Mouse (Mus musculus) heart, postnatal 4 days (tissue): ENCODE results near the gene Epb41. TPM values are rescaled to one million over a fixed set of nuclear protein-coding genes. Genes with fewer than 3 reads are reported as not detected.

ENCODE experiments used
- DNase-seq: peaks from one replicate; pipeline ENCODE4 v3.0.0; 2021
- microRNA-seq, 2 experiments: library from miRNA; unstranded; fragments of <30 nt; microRNA quantifications; one replicate each; pipeline ENCODE4 v1.2.0; 2021 to 2022
- total RNA-seq, 2 experiments: library from RNA; stranded (reverse); gene quantifications; 2 replicates each; pipeline ENCODE4 v1.2.3; 2021

The Epb41 gene
- total RNA-seq, 2 experiments from 2014 or later, result 88.1 to 142 TPM

DNA sequence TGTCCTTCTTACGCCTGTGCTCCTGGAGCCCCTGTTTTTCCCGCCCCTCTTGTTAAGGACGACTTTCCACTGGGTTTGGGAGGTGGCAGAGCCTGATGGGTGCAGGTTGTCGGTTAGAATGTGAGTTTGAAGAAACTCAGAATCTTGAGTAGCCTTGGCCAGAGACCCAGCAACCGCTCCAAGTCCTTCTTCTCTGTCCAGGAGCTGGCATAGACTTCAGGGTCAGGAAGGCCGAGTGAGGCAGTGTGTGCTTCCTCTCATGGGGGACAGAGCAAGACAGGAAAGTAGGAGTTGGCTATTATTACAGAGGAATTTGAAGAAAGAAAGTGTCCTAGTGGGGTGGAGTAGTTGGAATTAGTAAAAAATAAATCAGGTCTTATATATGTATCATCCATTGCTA lies 191.6 kb downstream of the Epb41 start:
- no peak for DNase-seq

DNA sequence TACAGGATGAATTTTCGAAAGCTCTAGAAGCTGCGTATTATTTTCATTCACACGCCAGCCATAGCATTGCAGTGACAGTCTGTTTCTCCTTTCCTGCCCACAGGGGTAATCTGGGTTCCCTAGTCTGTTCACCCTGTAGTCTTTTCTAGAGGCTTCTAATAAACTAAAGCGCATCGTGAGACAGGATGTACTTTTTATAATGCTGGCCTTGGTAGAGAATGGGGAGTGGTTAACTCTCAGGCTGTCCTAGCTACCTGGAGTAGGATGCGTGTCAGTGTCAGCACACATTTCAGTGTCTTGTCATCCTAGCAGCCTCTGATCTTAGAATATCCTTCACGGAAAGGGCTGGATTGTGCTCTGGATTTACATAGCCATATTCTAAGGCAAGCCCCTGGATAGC lies 193.8 kb downstream of the Epb41 start:
- DNase-seq, result no peak

DNA sequence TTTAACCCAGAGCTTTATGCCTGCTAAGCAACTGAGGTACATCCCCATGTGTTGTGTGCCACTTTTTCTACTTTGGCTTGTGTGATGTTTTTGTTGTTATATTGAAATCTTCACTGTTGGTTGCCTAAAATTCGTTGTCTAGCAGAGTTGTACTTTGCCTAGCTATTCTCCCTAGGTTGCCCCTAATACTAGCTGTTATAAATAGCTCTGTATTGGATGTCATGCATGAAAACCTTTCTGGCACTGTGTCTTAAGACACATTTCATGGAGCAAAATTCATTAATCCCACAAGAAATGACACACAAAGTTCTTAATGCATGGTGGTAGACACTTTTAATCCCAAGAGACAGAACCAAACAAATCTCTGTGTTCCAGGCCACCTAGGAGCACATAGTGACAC lies 195.4 kb downstream of the Epb41 start:
- DNase-seq, result no peak

DNA sequence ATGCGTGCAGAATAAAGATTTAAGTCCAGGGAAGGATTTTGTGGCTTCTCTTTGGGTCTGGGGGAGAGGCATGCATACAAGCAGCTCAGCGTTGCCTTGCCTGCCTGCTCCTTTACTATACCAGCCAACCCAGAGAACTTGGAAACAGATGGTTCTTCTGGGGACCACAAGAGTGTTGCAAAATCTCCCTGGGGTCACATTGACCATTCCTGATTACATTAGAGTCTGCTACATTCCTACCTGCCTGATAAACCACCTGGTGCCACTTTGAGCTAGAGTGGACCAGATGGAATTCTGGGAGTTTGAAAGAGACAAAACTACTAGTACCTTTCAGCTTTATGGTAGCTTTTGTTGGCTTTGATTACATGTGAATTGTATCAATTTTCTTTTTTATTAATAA lies 198.3 kb downstream of the Epb41 start:
- no peak for DNase-seq

DNA sequence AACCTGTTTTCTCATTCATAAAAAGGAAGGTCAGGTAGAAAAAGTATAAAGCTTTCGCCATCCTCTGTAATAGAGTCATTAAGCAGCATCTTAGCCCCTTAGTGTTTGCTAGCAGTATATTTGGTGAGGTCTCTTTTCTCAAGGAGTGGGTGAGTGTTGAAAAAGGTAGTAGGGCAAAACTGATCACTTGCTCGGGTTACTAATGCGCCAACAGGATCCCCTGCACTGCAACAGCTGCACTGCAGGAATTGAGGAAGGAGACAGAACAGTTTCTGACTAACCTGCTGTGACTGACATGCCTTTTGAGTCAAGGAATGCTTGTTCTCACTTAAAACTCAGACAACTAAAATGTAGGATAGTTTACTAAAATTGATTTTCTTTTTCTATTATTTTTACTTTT lies 199.9 kb downstream of the Epb41 start:
- DNase-seq, result no peak

DNA sequence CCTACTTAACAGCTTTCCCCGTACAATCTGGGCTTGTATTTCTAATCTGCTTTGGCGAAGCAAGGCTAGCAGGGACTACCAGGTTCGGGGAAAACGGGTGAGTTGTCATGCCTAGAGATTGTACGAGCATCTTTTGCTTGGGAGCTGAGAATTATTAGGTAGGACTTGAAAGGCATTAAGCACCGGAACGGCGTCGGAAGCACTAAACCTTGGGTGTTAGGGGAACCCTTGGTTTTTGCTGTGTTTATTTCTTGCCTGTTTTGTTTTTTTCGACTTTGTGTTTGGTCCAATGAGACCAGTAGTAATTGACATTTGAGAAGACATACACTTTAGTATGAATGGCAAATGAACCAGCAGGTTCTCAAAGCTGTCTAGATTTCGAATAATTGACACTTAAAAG lies 200.6 kb downstream of the Epb41 start:
- no peak for DNase-seq

DNA sequence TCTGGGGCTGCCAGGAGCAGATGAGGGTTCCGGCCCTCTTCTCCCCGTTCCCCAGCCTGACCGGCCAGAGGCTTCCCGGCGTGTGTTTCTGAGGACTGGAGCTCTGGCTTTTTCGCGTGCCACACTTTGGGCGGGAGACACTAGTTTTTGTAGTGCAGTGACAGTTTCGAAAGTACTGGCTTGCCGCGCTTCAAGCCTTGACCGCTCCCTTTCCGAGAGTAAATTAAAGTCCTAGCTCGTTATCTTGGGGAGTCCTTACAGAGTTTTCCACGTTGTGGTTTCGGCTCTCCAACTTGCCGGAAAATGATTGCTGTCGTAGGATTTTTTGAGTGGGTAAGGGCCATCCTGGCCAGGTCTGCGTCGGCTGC lies 201.0 kb downstream of the Epb41 start:
- no peak for DNase-seq

Small RNA genes lying within 50 kb of the gene (microRNA-seq; reads per million reads assigned to microRNA genes)
- 0 reads per million in 2 experiments for gene Gm27445

Other genes starting within 250 kb of the Epb41 start
- 1 to 10 TPM; 2.1 to 3.6 TPM for gene Ptpru, start 237.0 kb downstream of the Epb41 start, total RNA-seq
- 10 to 100 TPM; 22.4 to 25.2 TPM for gene Mecr, start 231.9 kb downstream of the Epb41 start, total RNA-seq
- 10 to 100 TPM; 73.2 to 76.8 TPM for gene Srsf4, start 201.7 kb downstream of the Epb41 start, total RNA-seq
- 10 to 100 TPM in 1 of 2 experiments, 1 to 10 TPM in 1; 9.4 to 12.8 TPM for gene Tmem200b, start 153.6 kb downstream of the Epb41 start, total RNA-seq
- under 1 TPM; 0.11 to 0.12 TPM for gene Gm10300, start 624 bp downstream of the Epb41 start, total RNA-seq
- gene Oprd1, start 69.2 kb upstream of the Epb41 start, total RNA-seq, result under 1 TPM; 0.45 to 0.54 TPM
- 10 to 100 TPM; 48.2 to 51.9 TPM for gene Ythdf2, start 137.0 kb upstream of the Epb41 start, total RNA-seq
- gene Gmeb1, start 186.3 kb upstream of the Epb41 start, total RNA-seq, result 10 to 100 TPM; 19.4 to 21.1 TPM
- 10 to 100 TPM; 20.2 to 23.8 TPM for gene Taf12, start 199.1 kb upstream of the Epb41 start, total RNA-seq
- 1 to 10 TPM; 1.2 to 1.5 TPM for gene Rab42, start 228.1 kb upstream of the Epb41 start, total RNA-seq